Mouse (Mus musculus) cortical plate, adult 2 months (tissue): ENCODE measurements around the gene Robo1.

Experiments used
- CTCF ChIP-seq: fragments of 200-500 bp; IDR thresholded peaks from 2 replicates; pipeline ENCODE4 v1.5.1; 2011; ENCODE audit warnings: mild to moderate bottlenecking, control low read depth, low read length; ENCODE audit not compliant: insufficient read depth; ENCODE audit errors: extremely low read depth
- POLR2A ChIP-seq: fragments of 200-500 bp; IDR thresholded peaks from 2 replicates; pipeline ENCODE4 v1.6.1; 2011; ENCODE audit warnings: mild to moderate bottlenecking, low read length, control low read depth; ENCODE audit not compliant: insufficient read depth; ENCODE audit errors: extremely low read depth

GRCm38 (mm10) chr16:72376896-72377295 lies 68.8 kb downstream of the Robo1 start:
- TF ChIP-seq CTCF = no peak
- no peak for TF ChIP-seq POLR2A
